Mouse (Mus musculus) layer of hippocampus, adult 9-11 months (tissue): ENCODE data around the gene Cacna1s.

ENCODE experiments used
- DNase-seq: peaks from one replicate; pipeline ENCODE4 v3.0.0; 2022

Gene Cacna1s

DNA sequence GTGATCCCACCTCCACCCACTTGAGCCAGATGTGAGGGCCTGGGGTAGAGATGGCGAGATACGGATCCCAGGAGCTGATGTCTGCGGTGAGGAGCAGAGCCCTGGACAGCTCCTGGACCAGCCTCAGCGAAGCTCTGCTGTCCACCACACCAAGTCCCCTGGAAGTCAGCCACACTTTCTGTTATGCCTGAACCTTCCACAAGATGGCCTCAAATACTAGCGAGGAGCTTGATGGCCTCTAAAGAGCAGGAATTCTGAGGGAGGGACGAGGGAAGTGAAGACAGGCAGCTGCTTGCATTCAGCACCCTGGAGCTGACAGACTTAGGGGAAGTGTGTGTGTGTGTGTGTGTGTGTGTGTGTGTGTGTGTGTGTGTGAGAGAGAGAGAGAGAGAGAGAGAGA, 1.1 kb upstream of the Cacna1s start:
- DNase-seq, result peak; percentile 74

- peak; percentile 81 for DNase-seq
Measured at GRCm38 (mm10) chr1:136055771-136056170, 3.2 kb downstream of the Cacna1s start.

DNA sequence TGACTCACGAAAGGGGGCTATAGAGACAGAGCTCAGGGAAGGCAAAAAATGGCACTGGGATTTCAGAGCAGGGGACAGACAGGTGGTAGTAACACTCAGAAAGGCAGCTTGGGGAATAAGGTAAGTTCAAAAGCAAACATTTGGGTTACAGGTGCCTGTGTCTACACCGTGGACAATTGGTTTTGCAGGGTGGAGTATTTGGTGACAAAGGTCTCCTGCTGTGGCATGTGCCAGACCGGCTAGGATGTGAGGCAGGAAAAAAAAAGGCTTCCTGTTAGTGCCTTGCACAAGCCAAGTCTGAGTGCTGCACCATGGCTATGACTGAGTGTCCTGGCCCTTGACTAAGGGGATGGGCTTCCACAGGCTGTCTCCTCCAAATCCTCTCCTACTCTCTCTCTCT, 6.0 kb downstream of the Cacna1s start:
- DNase-seq, result no peak

DNA sequence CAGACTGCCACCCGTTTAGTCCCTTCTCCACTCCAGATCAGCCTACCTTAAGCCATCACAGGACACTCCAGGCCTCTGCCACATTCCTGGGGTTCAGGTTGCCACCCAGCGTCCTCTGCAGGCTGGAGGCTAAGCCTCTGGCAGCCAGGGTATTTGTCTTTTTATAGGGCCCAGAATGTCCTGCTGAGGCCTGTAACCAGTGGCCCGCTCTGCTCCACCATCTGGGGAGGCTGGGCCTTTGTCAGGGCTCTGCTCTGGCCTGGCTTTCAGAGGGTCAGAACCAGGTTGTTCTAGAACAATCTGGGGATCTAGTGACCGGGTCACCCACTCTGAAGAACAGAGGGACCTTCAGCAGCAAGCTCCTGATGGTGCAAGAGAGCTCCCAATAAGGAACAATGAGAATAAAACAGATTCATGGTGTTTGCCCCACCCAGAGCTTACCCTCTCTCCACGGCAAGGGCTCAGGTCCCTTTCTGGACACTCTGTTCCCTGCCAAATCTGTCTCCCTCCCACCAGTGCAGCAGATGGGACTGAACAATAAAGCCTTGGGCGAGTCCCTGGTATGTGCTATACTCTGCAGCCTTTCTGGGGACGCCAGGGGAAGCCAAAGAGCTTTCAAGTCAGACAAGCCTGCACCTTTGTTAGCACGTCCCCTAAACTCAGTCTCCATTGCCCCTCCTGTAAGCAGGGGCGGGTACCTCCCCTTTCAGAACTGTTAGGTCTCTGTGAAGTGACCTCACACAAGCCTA, 8.7 kb downstream of the Cacna1s start:
- DNase-seq, result peak; percentile 74

- DNase-seq, result no peak
Measured at GRCm38 (mm10) chr1:136061790-136062141, 9.2 kb downstream of the Cacna1s start.

DNA sequence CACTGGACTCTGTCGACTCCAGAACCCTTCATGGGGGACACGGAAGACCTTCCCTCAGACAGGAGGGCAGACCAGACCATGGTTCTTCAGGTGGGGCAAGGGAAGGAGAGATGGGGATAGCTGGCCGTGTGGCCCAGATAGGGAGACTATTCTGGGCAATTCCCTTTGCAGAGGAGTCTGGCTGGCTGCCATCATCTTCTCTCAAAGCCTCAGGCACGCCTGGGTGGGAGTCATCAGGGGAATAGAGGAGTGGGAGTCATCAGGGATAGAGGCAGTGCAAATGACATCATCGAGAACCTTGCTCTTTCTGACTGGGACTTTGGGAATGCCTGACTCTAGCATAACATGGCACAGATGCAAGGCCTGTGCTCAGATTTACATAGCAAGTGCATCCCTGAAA, 11.4 kb downstream of the Cacna1s start:
- DNase-seq, result no peak

GRCm38 (mm10) chr1:136066621-136067020, 14.1 kb downstream of the Cacna1s start:
- no peak for DNase-seq

DNA sequence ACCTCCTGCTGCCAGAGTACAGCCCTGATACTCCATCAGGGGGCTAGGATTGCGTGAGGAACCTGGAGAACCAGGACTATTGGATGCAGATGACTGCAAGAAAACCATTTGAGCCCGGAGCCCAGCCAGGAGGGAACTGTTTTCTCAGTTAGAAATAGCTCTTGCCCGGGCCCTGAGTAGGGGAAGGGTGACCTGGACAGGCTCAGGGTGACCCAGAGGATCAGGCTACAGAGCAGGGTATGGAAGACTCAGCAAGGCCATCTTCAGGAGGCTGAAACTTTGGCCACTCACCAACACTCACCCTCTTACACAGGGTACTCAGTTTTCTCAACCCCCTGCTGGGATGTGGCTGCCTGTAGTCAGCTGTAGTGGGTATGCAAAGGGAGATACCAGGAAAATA, 15.0 kb downstream of the Cacna1s start:
- DNase-seq, result no peak

DNA sequence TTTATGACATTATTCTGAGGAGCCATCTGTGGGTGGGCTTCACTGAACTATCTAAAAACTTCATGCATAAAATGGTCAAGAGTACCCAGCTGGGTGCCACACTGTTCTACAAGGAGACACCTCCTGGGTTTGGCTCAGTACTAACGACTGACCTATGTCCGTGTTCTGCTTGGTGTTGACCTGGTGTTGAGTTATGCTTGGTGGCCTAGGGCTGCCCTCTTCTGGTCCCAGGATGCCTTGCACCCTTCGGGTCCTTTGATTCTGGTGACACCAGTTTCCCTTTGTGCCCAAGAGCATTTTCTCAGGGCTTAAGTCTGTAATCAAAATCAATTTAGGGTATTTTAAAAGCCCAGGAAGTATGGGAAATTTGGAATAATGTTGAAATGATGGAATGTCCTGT, 23.5 kb downstream of the Cacna1s start:
- DNase-seq, result peak; percentile 35

DNA sequence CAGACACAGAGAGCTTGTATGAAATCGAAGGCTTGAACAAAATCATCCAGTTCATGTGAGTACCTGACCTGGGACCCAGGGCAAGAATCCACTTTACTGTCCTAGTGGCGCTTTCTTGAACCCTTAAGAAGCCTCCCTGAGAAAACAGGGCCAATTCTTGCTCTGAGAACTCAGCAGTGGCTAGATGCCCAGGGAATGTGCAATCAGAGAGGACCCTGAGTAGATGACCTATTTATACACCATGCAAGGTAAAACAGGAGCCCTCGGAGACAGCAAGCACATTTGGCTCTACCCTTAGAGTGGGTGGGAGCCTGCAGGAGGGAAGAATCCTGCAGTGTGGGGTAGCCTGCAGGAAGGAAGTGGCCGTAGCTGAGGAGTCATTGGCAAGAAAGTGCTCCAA, 25.1 kb downstream of the Cacna1s start:
- DNase-seq, result no peak

DNA sequence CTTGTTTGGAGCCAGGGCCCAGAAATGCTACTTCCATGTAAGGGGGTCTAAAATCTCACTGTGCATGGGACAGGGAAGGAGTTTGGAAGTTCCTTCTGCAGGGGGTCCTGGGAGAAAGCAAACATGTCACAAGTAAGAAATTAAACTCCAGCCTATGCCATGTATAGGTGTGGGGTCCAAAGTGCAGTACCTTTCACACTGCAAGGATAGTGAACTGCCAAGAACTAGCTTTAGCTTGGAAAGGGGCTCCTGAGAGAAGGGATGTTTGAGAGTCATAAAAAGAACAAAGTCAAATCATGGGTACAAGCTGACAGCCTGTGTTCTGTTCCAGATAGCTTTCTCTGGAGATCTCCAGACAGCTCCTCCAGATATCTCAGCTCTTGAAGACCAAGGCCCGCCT, 28.6 kb downstream of the Cacna1s start:
- no peak for DNase-seq

GRCm38 (mm10) chr1:136085988-136086685, 33.6 kb downstream of the Cacna1s start:
- no peak for DNase-seq

DNA sequence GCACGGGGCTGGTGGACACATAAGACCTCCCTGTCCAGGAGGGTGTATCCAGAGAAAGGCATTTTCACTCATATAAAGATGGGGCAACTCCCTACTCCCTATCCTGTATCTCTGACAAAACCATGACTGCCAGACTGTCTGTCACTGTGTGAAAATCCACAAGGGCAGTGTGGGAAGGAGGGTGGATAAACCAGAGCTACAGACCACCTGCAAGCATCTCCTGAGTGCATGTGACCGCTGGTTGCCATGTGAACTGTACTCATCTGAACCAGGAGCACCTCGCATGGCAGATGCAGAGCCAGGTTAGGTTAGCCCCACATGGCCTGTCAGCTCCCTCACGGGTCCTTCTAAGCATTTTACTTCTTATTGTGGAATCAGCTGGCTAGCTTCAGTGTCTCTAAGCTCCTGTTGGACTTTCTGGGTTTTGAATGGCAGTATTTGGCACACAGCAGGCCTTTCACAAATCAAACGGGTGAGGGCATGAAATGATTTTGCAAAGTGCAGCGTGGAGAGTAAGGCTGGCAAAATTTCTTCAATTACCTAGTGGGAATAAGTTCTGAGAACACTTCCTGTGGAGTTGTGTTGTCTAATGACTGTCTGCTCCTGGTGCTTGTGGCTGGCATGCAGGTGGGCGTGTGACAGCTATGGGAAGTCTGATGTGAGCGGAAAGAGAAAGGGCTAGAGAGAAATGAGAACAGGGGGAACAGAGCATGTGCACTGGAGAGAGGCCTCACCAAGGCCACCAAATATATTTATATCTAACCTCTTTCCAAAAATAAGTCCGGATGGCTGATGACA, 37.0 kb downstream of the Cacna1s start:
- DNase-seq, result no peak

GRCm38 (mm10) chr1:136093726-136094125, 41.2 kb downstream of the Cacna1s start:
- no peak for DNase-seq

GRCm38 (mm10) chr1:136094807-136095206, 42.3 kb downstream of the Cacna1s start:
- no peak for DNase-seq

DNA sequence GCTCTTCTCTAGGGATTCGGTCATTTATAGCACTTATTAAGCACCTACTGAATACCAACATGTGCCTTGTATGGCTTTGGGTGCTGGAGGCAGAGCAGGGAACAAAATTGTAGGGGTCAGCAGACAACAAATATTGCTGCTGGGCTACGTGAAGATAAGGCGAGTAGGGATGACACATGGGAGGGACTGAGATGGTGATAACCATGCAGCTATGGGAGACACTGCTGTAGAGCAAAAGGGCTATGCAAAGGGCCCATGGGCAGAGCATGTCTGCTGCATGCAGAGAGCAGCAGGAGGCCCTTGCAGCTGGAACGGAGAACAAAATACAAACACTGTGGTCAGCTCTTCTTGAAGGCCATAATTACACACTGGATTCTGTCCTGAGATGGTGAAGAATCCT, 49.5 kb downstream of the Cacna1s start:
- no peak for DNase-seq

DNA sequence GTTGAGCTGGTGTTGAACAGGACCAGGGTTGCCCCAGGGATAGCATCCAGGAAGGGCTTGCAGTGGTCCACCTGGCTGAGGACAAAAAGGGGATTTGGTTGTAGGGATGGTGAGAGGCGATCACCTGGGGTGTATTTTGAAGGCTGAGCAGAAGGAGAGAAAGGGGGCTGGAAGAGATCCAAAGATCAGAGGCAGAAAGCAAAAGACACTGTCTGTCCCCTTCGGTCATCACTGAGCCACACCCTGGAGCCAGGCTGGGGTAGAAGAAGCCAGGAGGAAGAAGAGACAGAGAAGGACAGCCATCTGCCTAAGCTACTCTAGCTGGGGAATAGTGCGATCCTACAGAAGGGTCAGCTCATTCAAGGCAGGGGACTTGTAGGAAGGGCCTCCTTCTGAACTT, 50.0 kb downstream of the Cacna1s start:
- no peak for DNase-seq

- DNase-seq, result no peak
Measured at GRCm38 (mm10) chr1:136102981-136103380, 50.4 kb downstream of the Cacna1s start.

GRCm38 (mm10) chr1:136103696-136104095, 51.1 kb downstream of the Cacna1s start:
- no peak for DNase-seq

DNA sequence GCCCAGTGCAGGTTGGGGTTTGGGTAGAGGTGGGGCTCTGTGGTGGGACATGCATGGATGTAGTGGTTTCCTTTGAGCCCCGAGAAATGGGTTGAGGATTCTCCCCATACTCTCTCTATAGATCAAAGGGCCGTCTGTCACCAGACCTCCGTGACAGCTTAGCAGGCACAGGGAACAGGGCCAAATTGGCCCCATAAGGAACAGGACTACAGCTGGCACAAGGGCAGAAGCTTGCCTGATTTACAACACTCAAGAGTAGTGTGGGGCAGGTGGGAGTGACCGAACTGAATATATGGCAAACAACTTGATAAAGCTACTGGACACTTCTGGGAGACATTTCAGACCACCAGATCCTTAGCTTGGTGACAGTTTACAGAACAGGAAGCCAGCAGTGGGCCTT, 52.2 kb downstream of the Cacna1s start:
- DNase-seq, result no peak

DNA sequence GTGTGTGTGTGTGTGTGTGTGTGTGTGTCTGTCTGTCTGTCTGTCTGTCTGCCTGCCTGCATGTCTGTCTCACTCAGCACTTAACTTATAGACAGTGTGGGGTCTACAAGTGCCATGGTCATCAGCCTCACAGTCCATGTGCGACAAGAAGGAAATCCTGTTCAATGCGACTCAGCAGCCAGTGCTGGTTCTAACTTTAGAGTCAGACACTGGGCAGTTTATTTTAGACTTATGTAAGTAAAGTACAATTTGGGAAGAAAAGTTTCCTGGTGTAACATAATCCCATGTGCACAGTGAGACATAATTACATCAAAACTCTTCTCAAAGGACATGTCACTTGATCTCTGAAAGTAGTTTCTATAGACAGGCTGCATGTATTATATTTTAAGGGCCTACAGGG, 56.9 kb downstream of the Cacna1s start:
- DNase-seq, result no peak

- no peak for DNase-seq
Measured at GRCm38 (mm10) chr1:136116183-136116582, 63.6 kb downstream of the Cacna1s start.

- no peak for DNase-seq
Measured at GRCm38 (mm10) chr1:136117069-136117468, 64.5 kb downstream of the Cacna1s start.

DNA sequence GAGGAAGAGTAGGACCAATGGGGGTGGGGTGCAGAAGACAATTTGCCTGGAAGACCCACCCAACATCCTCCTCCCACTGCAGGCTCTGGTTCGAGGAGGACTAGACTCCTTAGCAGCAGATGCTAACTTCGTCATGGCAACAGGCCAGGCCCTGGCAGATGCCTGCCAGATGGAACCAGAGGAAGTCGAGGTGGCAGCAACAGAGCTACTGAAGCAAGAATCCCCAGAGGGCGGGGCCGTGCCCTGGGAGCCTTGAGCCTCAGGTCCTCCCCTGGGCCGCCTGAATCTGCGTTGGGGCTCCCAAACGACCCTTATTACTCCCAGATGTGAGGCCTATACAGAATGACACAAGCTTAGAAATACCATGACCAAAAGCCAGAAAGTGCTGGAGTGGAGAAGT, 66.3 kb downstream of the Cacna1s start:
- DNase-seq, result peak; percentile 90
